Mouse (Mus musculus): ENCODE measurements around the gene Tyw1. TPM values are rescaled to one million over a fixed set of nuclear protein-coding genes. Genes with fewer than 3 reads are reported as not detected.

The Tyw1 gene
- polyA plus RNA-seq (2014; fragmentation: Nextera tagmentation; extraction: Ambion mirVana) = 18.3 and 30.2 TPM in 2 replicates

GRCm38 (mm10) chr5:130255017-130255720 lies at the start of gene Tyw1, which contains the start of gene Sbds:
TSS of gene Tyw1 (plus strand) at chr5:130255619.
TSS of gene Sbds (minus strand) at chr5:130255530.
- H3K9me3 ChIP-seq (ENCODE audit: control insufficient read depth, low read length) = no peaks in the 10 kb centered on the region
- H3K27ac ChIP-seq (ENCODE audit: low read depth, low read length) = peak within 1 kb of the TSS; percentile 82
- peak within 1 kb of the TSS; percentile 81 for H3K4me3 ChIP-seq (ENCODE audit: low read length)
- peak within 1 kb of the TSS; percentile 81 for H3K4me2 ChIP-seq (replicated peaks; ENCODE audit: low read depth, low read length)
- H3K27me3 ChIP-seq (ENCODE audit: control insufficient read depth, insufficient read depth, low read length) = no peaks in the 10 kb centered on the region
- H3K4me1 ChIP-seq (ENCODE audit: control insufficient read depth, insufficient read depth, low read length) = peaks cover 4% of the 10 kb centered on the region; the same call in 1 of the 2 replicates
- peak within 1 kb of the TSS; percentile 81 for H3K9ac ChIP-seq (ENCODE audit: low read depth, low read length)
- under 1% methylated on average over 52 of the region's 52 CpGs for WGBS
- H3K36me3 ChIP-seq (ENCODE audit: control insufficient read depth, insufficient read depth, low read length) = peaks cover 36% of the 10 kb centered on the region
- ATAC-seq (ENCODE audit: low FRiP score, low TSS enrichment) = peak; percentile 90

- no peak overlapping the region for H3K9ac ChIP-seq (ENCODE audit: low read depth, low read length)
- no peak overlapping the region for H3K4me2 ChIP-seq (replicated peaks; ENCODE audit: low read depth, low read length)
- no peak overlapping the region for H3K4me3 ChIP-seq (ENCODE audit: low read length)
- WGBS = 90% methylated on average over 4 of the region's 4 CpGs
- H3K36me3 ChIP-seq (ENCODE audit: control insufficient read depth, insufficient read depth, low read length) = peaks cover 39% of the 10 kb centered on the region
- no peak overlapping the region for H3K27ac ChIP-seq (ENCODE audit: low read depth, low read length)
- H3K27me3 ChIP-seq (ENCODE audit: control insufficient read depth, insufficient read depth, low read length) = no peaks in the 10 kb centered on the region
- ATAC-seq (ENCODE audit: low FRiP score, low TSS enrichment) = no peak
- H3K9me3 ChIP-seq (ENCODE audit: control insufficient read depth, low read length) = no peaks in the 10 kb centered on the region
- no peaks in the 10 kb centered on the region for H3K4me1 ChIP-seq (ENCODE audit: control insufficient read depth, insufficient read depth, low read length)
These were observed 48.1 kb upstream of the Tyw1 start for GRCm38 (mm10) chr5:130207299-130207698.

GRCm38 (mm10) chr5:130212956-130213355 lies 42.5 kb upstream of the Tyw1 start:
- H3K36me3 ChIP-seq (ENCODE audit: control insufficient read depth, insufficient read depth, low read length) = peaks cover 53% of the 10 kb centered on the region
- H3K4me2 ChIP-seq (replicated peaks; ENCODE audit: low read depth, low read length) = no peak overlapping the region

GRCm38 (mm10) chr5:130216781-130217180 lies 38.6 kb upstream of the Tyw1 start, which contains the start of gene Tmem248:
TSS of gene Tmem248 (plus strand) at chr5:130217081.
- H3K36me3 ChIP-seq (ENCODE audit: control insufficient read depth, insufficient read depth, low read length) = peaks cover 22% of the 10 kb centered on the region
- no peak for ATAC-seq (ENCODE audit: low FRiP score, low TSS enrichment)
- H3K27ac ChIP-seq (ENCODE audit: low read depth, low read length) = no peak within 1 kb of the TSS
- H3K4me1 ChIP-seq (ENCODE audit: control insufficient read depth, insufficient read depth, low read length) = 0 out of 2 replicates have a peak, but pooled peaks cover 7% of the 10 kb centered on the region
- no peak within 1 kb of the TSS for H3K4me3 ChIP-seq (ENCODE audit: low read length)
- H3K9ac ChIP-seq (ENCODE audit: low read depth, low read length) = no peak within 1 kb of the TSS
- 84% methylated on average over 7 of the region's 7 CpGs for WGBS
- H3K9me3 ChIP-seq (ENCODE audit: control insufficient read depth, low read length) = no peaks in the 10 kb centered on the region; the same call in 1 of the 2 replicates
- H3K27me3 ChIP-seq (ENCODE audit: control insufficient read depth, insufficient read depth, low read length) = no peaks in the 10 kb centered on the region
- no peak within 1 kb of the TSS for H3K4me2 ChIP-seq (replicated peaks; ENCODE audit: low read depth, low read length)

More at GRCm38 (mm10) chr5:130212956-130213355, 42.5 kb upstream of the Tyw1 start:
- H3K4me1 ChIP-seq (ENCODE audit: control insufficient read depth, insufficient read depth, low read length) = no peaks in the 10 kb centered on the region
- no peak overlapping the region for H3K27ac ChIP-seq (ENCODE audit: low read depth, low read length)
- H3K27me3 ChIP-seq (ENCODE audit: control insufficient read depth, insufficient read depth, low read length) = no peaks in the 10 kb centered on the region
- H3K9ac ChIP-seq (ENCODE audit: low read depth, low read length) = no peak overlapping the region
- no peaks in the 10 kb centered on the region; the same call in 1 of the 2 replicates for H3K9me3 ChIP-seq (ENCODE audit: control insufficient read depth, low read length)
- WGBS = 90% methylated on average over 11 of the region's 11 CpGs
- no peak overlapping the region for H3K4me3 ChIP-seq (ENCODE audit: low read length)
- no peak for ATAC-seq (ENCODE audit: low FRiP score, low TSS enrichment)

- WGBS = 90% methylated on average over 4 of the region's 4 CpGs
- Histone ChIP-seq H3K4me1 (ENCODE audit: control insufficient read depth, insufficient read depth, low read length) (0 out of 2 replicates have a peak, but pooled peaks cover 7% of the 10 kb centered on the region), H3K9me3 (ENCODE audit: control insufficient read depth, low read length) (no peaks in the 10 kb centered on the region; the same call in 1 of the 2 replicates), H3K27ac (ENCODE audit: low read depth, low read length) (no peak overlapping the region), H3K36me3 (ENCODE audit: control insufficient read depth, insufficient read depth, low read length) (peaks cover 18% of the 10 kb centered on the region), H3K9ac (ENCODE audit: low read depth, low read length) (no peak overlapping the region), H3K27me3 (ENCODE audit: control insufficient read depth, insufficient read depth, low read length) (no peaks in the 10 kb centered on the region), H3K4me2 (replicated peaks; ENCODE audit: low read depth, low read length) (no peak overlapping the region), H3K4me3 (ENCODE audit: low read length) (no peak overlapping the region)
- no peak for ATAC-seq (ENCODE audit: low FRiP score, low TSS enrichment)
These were observed 38.0 kb upstream of the Tyw1 start for GRCm38 (mm10) chr5:130217406-130217805.

- Histone ChIP-seq H3K4me1 (ENCODE audit: control insufficient read depth, insufficient read depth, low read length) (peaks cover 10% of the 10 kb centered on the region), H3K4me3 (ENCODE audit: low read length) (no peak overlapping the region), H3K4me2 (replicated peaks; ENCODE audit: low read depth, low read length) (no peak overlapping the region), H3K27ac (ENCODE audit: low read depth, low read length) (no peak overlapping the region), H3K27me3 (ENCODE audit: control insufficient read depth, insufficient read depth, low read length) (no peaks in the 10 kb centered on the region), H3K9me3 (ENCODE audit: control insufficient read depth, low read length) (no peaks in the 10 kb centered on the region; the same call in 1 of the 2 replicates), H3K9ac (ENCODE audit: low read depth, low read length) (no peak overlapping the region), H3K36me3 (ENCODE audit: control insufficient read depth, insufficient read depth, low read length) (peaks cover 9% of the 10 kb centered on the region; the same call in 1 of the 2 replicates)
- WGBS = 90% methylated on average over 5 of the region's 5 CpGs
- ATAC-seq (ENCODE audit: low FRiP score, low TSS enrichment) = no peak
These were observed 37.1 kb upstream of the Tyw1 start for GRCm38 (mm10) chr5:130218336-130218735.

- ATAC-seq (ENCODE audit: low FRiP score, low TSS enrichment) = no peak
- no peaks in the 10 kb centered on the region; the same call in 1 of the 2 replicates for H3K9me3 ChIP-seq (ENCODE audit: control insufficient read depth, low read length)
- WGBS = 47% methylated on average over 2 of the region's 2 CpGs
- no peak overlapping the region for H3K27ac ChIP-seq (ENCODE audit: low read depth, low read length)
- H3K4me1 ChIP-seq (ENCODE audit: control insufficient read depth, insufficient read depth, low read length) = peaks cover 16% of the 10 kb centered on the region
- H3K36me3 ChIP-seq (ENCODE audit: control insufficient read depth, insufficient read depth, low read length) = no peaks in the 10 kb centered on the region; the same call in 1 of the 2 replicates
- peak overlapping the region; percentile 97; the same call in 1 of the 2 replicates for H3K9ac ChIP-seq (ENCODE audit: low read depth, low read length)
- no peaks in the 10 kb centered on the region for H3K27me3 ChIP-seq (ENCODE audit: control insufficient read depth, insufficient read depth, low read length)
- peak overlapping the region; percentile 99 for H3K4me3 ChIP-seq (ENCODE audit: low read length)
- peak overlapping the region; percentile 63 for H3K4me2 ChIP-seq (replicated peaks; ENCODE audit: low read depth, low read length)
These were observed 34.1 kb upstream of the Tyw1 start for GRCm38 (mm10) chr5:130221316-130221715.

GRCm38 (mm10) chr5:130221760-130222145 lies 33.7 kb upstream of the Tyw1 start:
- WGBS = under 1% methylated on average over 10 of the region's 10 CpGs
- H3K4me1 ChIP-seq (ENCODE audit: control insufficient read depth, insufficient read depth, low read length) = peaks cover 16% of the 10 kb centered on the region
- no peaks in the 10 kb centered on the region for H3K27me3 ChIP-seq (ENCODE audit: control insufficient read depth, insufficient read depth, low read length)
- H3K9me3 ChIP-seq (ENCODE audit: control insufficient read depth, low read length) = no peaks in the 10 kb centered on the region; the same call in 1 of the 2 replicates
- H3K4me3 ChIP-seq (ENCODE audit: low read length) = peak overlapping the region; percentile 99
- peak overlapping the region; percentile 97 for H3K9ac ChIP-seq (ENCODE audit: low read depth, low read length)
- H3K36me3 ChIP-seq (ENCODE audit: control insufficient read depth, insufficient read depth, low read length) = no peaks in the 10 kb centered on the region; the same call in 1 of the 2 replicates
- peak overlapping the region; percentile 61; the same call in 1 of the 2 replicates for H3K27ac ChIP-seq (ENCODE audit: low read depth, low read length)
- H3K4me2 ChIP-seq (replicated peaks; ENCODE audit: low read depth, low read length) = peak overlapping the region; percentile 63
- ATAC-seq (ENCODE audit: low FRiP score, low TSS enrichment) = peak; percentile 38
